Mouse (Mus musculus): ENCODE measurements at regions not wholly inside any gene's neighbourhood (a gene's known extent, or its start where the extent isn't known, plus 50 kb on each side); places are given as distances from the start of the nearest gene placed in this dataset.

- no peak overlapping the region for H3K27ac ChIP-seq (replicated peaks)
- no peaks in the 10 kb centered on the region for H3K36me3 ChIP-seq
- H3K4me3 ChIP-seq, result no peak overlapping the region
- H3K4me2 ChIP-seq, result no peak overlapping the region
- H3K9ac ChIP-seq, result no peak overlapping the region
- 40% methylated on average over 7 of the region's 7 CpGs for WGBS
- no peaks in the 10 kb centered on the region for H3K27me3 ChIP-seq
- H3K9me3 ChIP-seq, result no peaks in the 10 kb centered on the region
- no peak for ATAC-seq (ENCODE audit: low read depth)
- H3K4me1 ChIP-seq (replicated peaks), result no peaks in the 10 kb centered on the region; the same call in 1 of the 2 replicates
Observed at GRCm38 (mm10) chr13:99118901-99119300, 65.7 kb upstream of the Zfp366 start.

GRCm38 (mm10) chr13:99115541-99115940 lies 69.1 kb upstream of the Zfp366 start:
- no peaks in the 10 kb centered on the region; the same call in 1 of the 2 replicates for H3K4me1 ChIP-seq (replicated peaks)
- 63% methylated on average over 7 of the region's 7 CpGs for WGBS
- H3K9ac ChIP-seq, result no peak overlapping the region
- H3K27ac ChIP-seq (replicated peaks), result no peak overlapping the region
- H3K36me3 ChIP-seq, result no peaks in the 10 kb centered on the region
- no peak for ATAC-seq (ENCODE audit: low read depth)
- H3K9me3 ChIP-seq, result no peaks in the 10 kb centered on the region
- no peak overlapping the region for H3K4me3 ChIP-seq
- no peaks in the 10 kb centered on the region for H3K27me3 ChIP-seq
- H3K4me2 ChIP-seq, result no peak overlapping the region

- H3K4me2 ChIP-seq, result no peak overlapping the region
- no peak overlapping the region for H3K4me3 ChIP-seq
- no peaks in the 10 kb centered on the region for H3K27me3 ChIP-seq
- H3K36me3 ChIP-seq, result no peaks in the 10 kb centered on the region
- no peak overlapping the region for H3K9ac ChIP-seq
- no peaks in the 10 kb centered on the region; the same call in 1 of the 2 replicates for H3K4me1 ChIP-seq (replicated peaks)
- 89% methylated on average over 3 of the region's 3 CpGs for WGBS
- ATAC-seq (ENCODE audit: low read depth), result no peak
- H3K27ac ChIP-seq (replicated peaks), result no peak overlapping the region
- H3K9me3 ChIP-seq, result no peaks in the 10 kb centered on the region
Observed at GRCm38 (mm10) chr13:99114565-99114964, 70.1 kb upstream of the Zfp366 start.

- Histone ChIP-seq H3K27ac (replicated peaks) (no peak overlapping the region), H3K4me2 (no peak overlapping the region), H3K4me1 (replicated peaks) (no peaks in the 10 kb centered on the region), H3K36me3 (no peaks in the 10 kb centered on the region), H3K4me3 (no peak overlapping the region), H3K9ac (no peak overlapping the region), H3K9me3 (no peaks in the 10 kb centered on the region), H3K27me3 (no peaks in the 10 kb centered on the region)
- no peak for ATAC-seq (ENCODE audit: low read depth)
- 88% methylated on average over 1 of the region's 1 CpGs for WGBS
Observed at GRCm38 (mm10) chr13:99111736-99112386, 72.8 kb upstream of the Zfp366 start.

GRCm38 (mm10) chr13:99107983-99108382 lies 76.6 kb upstream of the Zfp366 start:
- Histone ChIP-seq H3K9ac (no peak overlapping the region), H3K4me2 (no peak overlapping the region), H3K36me3 (no peaks in the 10 kb centered on the region), H3K9me3 (no peaks in the 10 kb centered on the region), H3K27ac (replicated peaks) (no peak overlapping the region), H3K4me1 (replicated peaks) (no peaks in the 10 kb centered on the region), H3K27me3 (no peaks in the 10 kb centered on the region), H3K4me3 (no peak overlapping the region)
- WGBS, result 82% methylated on average over 4 of the region's 4 CpGs
- no peak for ATAC-seq (ENCODE audit: low read depth)

GRCm38 (mm10) chr13:99102089-99102681 lies 82.4 kb upstream of the Zfp366 start:
- H3K4me2 ChIP-seq, result no peak overlapping the region
- ATAC-seq (ENCODE audit: low read depth), result no peak
- no peaks in the 10 kb centered on the region for H3K9me3 ChIP-seq
- no peaks in the 10 kb centered on the region for H3K27me3 ChIP-seq
- no peak overlapping the region for H3K9ac ChIP-seq
- 88% methylated on average over 9 of the region's 9 CpGs for WGBS
- no peak overlapping the region for H3K27ac ChIP-seq (replicated peaks)
- H3K36me3 ChIP-seq, result no peaks in the 10 kb centered on the region
- H3K4me1 ChIP-seq (replicated peaks), result peaks cover 21% of the 10 kb centered on the region
- no peak overlapping the region for H3K4me3 ChIP-seq

GRCm38 (mm10) chr13:99100430-99101409 lies 83.9 kb upstream of the Zfp366 start:
- H3K9ac ChIP-seq, result no peak overlapping the region
- H3K9me3 ChIP-seq, result no peaks in the 10 kb centered on the region

GRCm38 (mm10) chr13:99099794-99100429 lies 84.7 kb upstream of the Zfp366 start:
- H3K27ac ChIP-seq (replicated peaks), result peak overlapping the region; percentile 78
- no peaks in the 10 kb centered on the region for H3K9me3 ChIP-seq
- H3K4me1 ChIP-seq (replicated peaks), result peaks cover 21% of the 10 kb centered on the region
- 0 out of 2 replicates have a peak overlapping the region, but pooled peaks have one; percentile 9 for H3K9ac ChIP-seq
- peak overlapping the region; percentile 49 for H3K4me2 ChIP-seq
- H3K36me3 ChIP-seq, result no peaks in the 10 kb centered on the region
- H3K27me3 ChIP-seq, result no peaks in the 10 kb centered on the region
- WGBS, result 24% methylated on average over 6 of the region's 6 CpGs
- peak; percentile 55 for ATAC-seq (ENCODE audit: low read depth)
- peak overlapping the region; percentile 19 for H3K4me3 ChIP-seq

More at GRCm38 (mm10) chr13:99100430-99101409, 83.9 kb upstream of the Zfp366 start:
- H3K27me3 ChIP-seq, result no peaks in the 10 kb centered on the region
- 34% methylated on average over 25 of the region's 25 CpGs for WGBS
- peaks cover 21% of the 10 kb centered on the region for H3K4me1 ChIP-seq (replicated peaks)
- ATAC-seq (ENCODE audit: low read depth), result peak; percentile 84
- H3K4me2 ChIP-seq, result peak overlapping the region; percentile 49
- peak overlapping the region; percentile 19 for H3K4me3 ChIP-seq
- no peaks in the 10 kb centered on the region for H3K36me3 ChIP-seq
- peak overlapping the region; percentile 78 for H3K27ac ChIP-seq (replicated peaks)

GRCm38 (mm10) chr13:99099226-99099625 lies 85.4 kb upstream of the Zfp366 start:
- Histone ChIP-seq H3K9me3 (no peaks in the 10 kb centered on the region), H3K4me2 (no peak overlapping the region), H3K27me3 (no peaks in the 10 kb centered on the region), H3K27ac (replicated peaks) (0 out of 2 replicates have a peak overlapping the region, but pooled peaks have one; percentile 78), H3K4me3 (no peak overlapping the region), H3K9ac (no peak overlapping the region), H3K4me1 (replicated peaks) (peaks cover 22% of the 10 kb centered on the region), H3K36me3 (no peaks in the 10 kb centered on the region)
- WGBS, result 86% methylated on average over 7 of the region's 7 CpGs
- no peak for ATAC-seq (ENCODE audit: low read depth)

GRCm38 (mm10) chr13:99097606-99098545 lies 86.7 kb upstream of the Zfp366 start:
- no peak for ATAC-seq (ENCODE audit: low read depth)
- WGBS, result 96% methylated on average over 6 of the region's 6 CpGs
- no peaks in the 10 kb centered on the region for H3K27me3 ChIP-seq

GRCm38 (mm10) chr13:99096837-99097236 lies 87.8 kb upstream of the Zfp366 start:
- no peaks in the 10 kb centered on the region for H3K27me3 ChIP-seq
- H3K4me3 ChIP-seq, result no peak overlapping the region
- WGBS, result 91% methylated on average over 6 of the region's 6 CpGs
- H3K36me3 ChIP-seq, result no peaks in the 10 kb centered on the region
- H3K9ac ChIP-seq, result no peak overlapping the region
- peaks cover 46% of the 10 kb centered on the region for H3K4me1 ChIP-seq (replicated peaks)
- H3K4me2 ChIP-seq, result no peak overlapping the region
- H3K9me3 ChIP-seq, result no peaks in the 10 kb centered on the region
- no peak overlapping the region for H3K27ac ChIP-seq (replicated peaks)
- ATAC-seq (ENCODE audit: low read depth), result no peak

More at GRCm38 (mm10) chr13:99097606-99098545, 86.7 kb upstream of the Zfp366 start:
- no peak overlapping the region for H3K4me2 ChIP-seq
- H3K36me3 ChIP-seq, result no peaks in the 10 kb centered on the region
- peaks cover 35% of the 10 kb centered on the region for H3K4me1 ChIP-seq (replicated peaks)
- no peak overlapping the region for H3K27ac ChIP-seq (replicated peaks)
- no peaks in the 10 kb centered on the region for H3K9me3 ChIP-seq
- no peak overlapping the region for H3K9ac ChIP-seq
- no peak overlapping the region for H3K4me3 ChIP-seq

All from neural tube, embryonic 13.5 days (tissue).